Comparison of ENCODE assay signal across 16 mouse cellular contexts in genomic region chr11:111398706-111399105, GRCm38 (mm10).
"Had no signal": no experiment of that assay in that cellular context is flagged by ENCODE, and none has a peak within 500 bp of the region (broad histone marks: within the 10 kb centered on the region; RNA-seq: fewer than 3 reads in every experiment).

No protein-coding gene starts in this region.

- DNase-seq: retina, postnatal 1 day; right cerebral cortex, adult 18-20 months; right cerebral cortex, postnatal 14 days; right cerebral cortex, postnatal 25 days; right cerebral cortex, postnatal 4 days; spleen, adult 18-20 months; thymus, adult 18-20 months; thymus, adult 2 months; thymus, postnatal 14 days; thymus, postnatal 25 days; thymus, postnatal 36 days; thymus, postnatal 4 days had no signal

- H3K36me3 ChIP-seq: neural tube, embryonic 13.5 days; neural tube, embryonic 15.5 days; stomach, embryonic 15.5 days had no signal

- H3K4me3 ChIP-seq: neural tube, embryonic 13.5 days; neural tube, embryonic 15.5 days; stomach, embryonic 15.5 days had no signal

- H3K9me3 ChIP-seq: neural tube, embryonic 13.5 days; neural tube, embryonic 15.5 days; stomach, embryonic 15.5 days had no signal

- H3K4me1 ChIP-seq: neural tube, embryonic 13.5 days; neural tube, embryonic 15.5 days; stomach, embryonic 15.5 days had no signal

- H3K27me3 ChIP-seq: neural tube, embryonic 13.5 days; neural tube, embryonic 15.5 days; stomach, embryonic 15.5 days had no signal

- H3K4me2 ChIP-seq: neural tube, embryonic 13.5 days; neural tube, embryonic 15.5 days; stomach, embryonic 15.5 days had no signal

- H3K27ac ChIP-seq: neural tube, embryonic 13.5 days; neural tube, embryonic 15.5 days; stomach, embryonic 15.5 days; stomach, postnatal 0 days had no signal

- H3K9ac ChIP-seq: neural tube, embryonic 13.5 days; neural tube, embryonic 15.5 days; stomach, embryonic 15.5 days had no signal
